8 mouse cellular contexts compared by ENCODE assay signal in the genomic region with DNA sequence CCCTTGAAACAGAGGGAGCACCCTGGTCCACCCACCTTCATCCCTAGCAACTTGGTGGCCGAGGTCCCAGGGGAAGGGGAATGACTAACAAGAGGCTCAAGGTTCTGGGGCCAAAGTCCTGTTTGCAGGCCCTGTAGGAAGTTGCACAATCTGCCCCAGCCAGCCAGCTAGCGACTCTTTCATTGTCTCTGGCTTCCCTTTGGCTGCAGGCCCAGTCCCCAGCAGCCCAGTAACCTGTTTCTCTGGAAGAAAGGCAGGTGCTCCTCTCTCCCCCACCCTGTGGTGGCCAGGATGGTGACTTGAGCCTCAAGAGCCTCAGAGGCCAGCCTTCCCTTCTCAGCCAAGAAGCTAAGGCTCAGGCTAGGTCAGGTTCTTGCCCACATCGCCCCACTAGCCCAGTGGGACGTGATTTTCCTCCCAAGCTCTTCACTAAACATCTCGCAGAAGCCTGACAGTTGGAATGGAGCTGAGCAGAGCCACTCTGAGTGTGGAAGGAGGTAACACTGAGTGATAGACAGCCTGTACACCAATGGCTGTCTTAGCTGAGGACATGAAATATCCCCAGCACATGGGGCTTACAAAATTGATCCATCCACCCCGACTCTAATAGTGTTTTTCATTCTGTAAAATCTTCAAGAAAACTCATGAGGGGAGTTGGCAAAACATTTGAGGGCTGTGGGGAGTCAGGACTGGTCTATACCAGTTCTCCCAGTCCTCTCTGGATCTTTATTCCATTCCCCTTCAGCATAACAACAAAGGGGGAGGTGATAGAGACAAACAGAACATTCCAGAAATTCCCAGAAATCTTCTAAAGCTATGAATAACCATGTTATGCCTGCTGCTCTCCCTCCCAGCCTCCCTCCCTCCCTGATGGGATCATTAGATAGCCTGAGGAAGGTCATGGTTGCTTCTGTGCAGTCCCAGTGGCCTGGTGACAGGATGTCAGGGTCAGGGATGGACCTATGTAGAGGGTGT. TPM values are rescaled to one million over a fixed set of nuclear protein-coding genes. Genes with fewer than 3 reads are reported as not detected.
DNase-seq lines count a peak whose midpoint lies in the region; ATAC-seq and TF ChIP-seq lines count a peak whose summit lies in the region.

No protein-coding gene starts in this region.

- TF ChIP-seq CTCF in midbrain, postnatal 0 days (IDR thresholded peaks at IDR 0.05) = no peak
- no peak for TF ChIP-seq CTCF in cerebellum, adult 2 months (IDR thresholded peaks at IDR 0.05; ENCODE audit: borderline replicate concordance, insufficient read depth, low read depth, low read length)

- no peak for ATAC-seq in midbrain, postnatal 0 days (ENCODE audit: low FRiP score)
- no peak for ATAC-seq in midbrain, embryonic 13.5 days
- ATAC-seq in forebrain, embryonic 16.5 days = no peak

- H3K27me3 ChIP-seq in midbrain, postnatal 0 days (ENCODE audit: insufficient read depth, low read length) = no peaks in the 10 kb centered on the region
- H3K27me3 ChIP-seq in midbrain, embryonic 13.5 days = no peaks in the 10 kb centered on the region
- H3K27me3 ChIP-seq in cerebellum, adult 2 months (ENCODE audit: control insufficient read depth, insufficient read depth, low read length) = no peaks in the 10 kb centered on the region
- no peaks in the 10 kb centered on the region for H3K27me3 ChIP-seq in forebrain, embryonic 16.5 days (replicated peaks; ENCODE audit: control insufficient read depth, insufficient read depth, low read length)

- 72% methylated on average over 6 of the region's 6 CpGs for WGBS in midbrain, postnatal 0 days
- WGBS in midbrain, embryonic 13.5 days = 78% methylated on average over 6 of the region's 6 CpGs
- 29% methylated on average over 6 of the region's 6 CpGs for WGBS in cerebellum, adult 2 months
- WGBS in forebrain, embryonic 16.5 days = 64% methylated on average over 6 of the region's 6 CpGs

- no peaks in the 10 kb centered on the region for H3K4me1 ChIP-seq in midbrain, postnatal 0 days (ENCODE audit: insufficient read depth, low read length)
- H3K4me1 ChIP-seq in midbrain, embryonic 13.5 days (replicated peaks) = no peaks in the 10 kb centered on the region
- peaks cover 7% of the 10 kb centered on the region for H3K4me1 ChIP-seq in cerebellum, adult 2 months (ENCODE audit: control insufficient read depth, insufficient read depth, low read length)
- no peaks in the 10 kb centered on the region for H3K4me1 ChIP-seq in forebrain, embryonic 16.5 days (replicated peaks; ENCODE audit: control insufficient read depth, insufficient read depth, low read length)

- no peak for TF ChIP-seq POLR2A in cerebellum, adult 2 months (IDR thresholded peaks at IDR 0.05; ENCODE audit: borderline replicate concordance, insufficient read depth, low read length)

- no peaks in the 10 kb centered on the region for H3K36me3 ChIP-seq in midbrain, postnatal 0 days (ENCODE audit: insufficient read depth, low read length)
- H3K36me3 ChIP-seq in midbrain, embryonic 13.5 days = no peaks in the 10 kb centered on the region
- H3K36me3 ChIP-seq in forebrain, embryonic 16.5 days (ENCODE audit: control insufficient read depth, insufficient read depth) = no peaks in the 10 kb centered on the region

- no peaks in the 10 kb centered on the region for H3K9me3 ChIP-seq in midbrain, postnatal 0 days (ENCODE audit: low read length)
- H3K9me3 ChIP-seq in midbrain, embryonic 13.5 days = no peaks in the 10 kb centered on the region; the same call in 1 of the 2 replicates
- H3K9me3 ChIP-seq in forebrain, embryonic 16.5 days (ENCODE audit: control insufficient read depth, low read length) = no peaks in the 10 kb centered on the region

- H3K27ac ChIP-seq in midbrain, postnatal 0 days (ENCODE audit: low read depth, low read length) = no peak overlapping the region
- no peak overlapping the region for H3K27ac ChIP-seq in midbrain, embryonic 13.5 days
- H3K27ac ChIP-seq in cerebellum, adult 2 months (ENCODE audit: insufficient read depth, low read length) = no peak overlapping the region
- no peak overlapping the region for H3K27ac ChIP-seq in forebrain, embryonic 16.5 days (ENCODE audit: low read length)

- no peak overlapping the region for H3K4me3 ChIP-seq in midbrain, postnatal 0 days (ENCODE audit: low read depth, low read length)
- H3K4me3 ChIP-seq in midbrain, embryonic 13.5 days (replicated peaks) = no peak overlapping the region
- H3K4me3 ChIP-seq in cerebellum, adult 2 months (replicated peaks; ENCODE audit: insufficient read depth, low read depth, low read length) = no peak overlapping the region
- H3K4me3 ChIP-seq in forebrain, embryonic 16.5 days (replicated peaks; ENCODE audit: low read length) = no peak overlapping the region

- no peak overlapping the region for H3K4me2 ChIP-seq in midbrain, postnatal 0 days (ENCODE audit: low read depth, low read length, poor library complexity, severe bottlenecking)
- H3K4me2 ChIP-seq in midbrain, embryonic 13.5 days (replicated peaks) = no peak overlapping the region
- H3K4me2 ChIP-seq in forebrain, embryonic 16.5 days (ENCODE audit: low read length) = no peak overlapping the region

- H3K9ac ChIP-seq in midbrain, postnatal 0 days (replicated peaks; ENCODE audit: low read length, poor library complexity, severe bottlenecking) = no peak overlapping the region
- H3K9ac ChIP-seq in midbrain, embryonic 13.5 days (replicated peaks) = no peak overlapping the region
- H3K9ac ChIP-seq in forebrain, embryonic 16.5 days (replicated peaks; ENCODE audit: low read depth, low read length) = no peak overlapping the region

- DNase-seq in midbrain, postnatal 0 days (ENCODE audit: low spot score) = peak; percentile 11
- peak; percentile 75 to 85 for DNase-seq in cerebellum, adult 2 months
- DNase-seq in heart, adult 8-10 months (ENCODE audit: low spot score) = peak; percentile 85
- DNase-seq in kidney, postnatal 14 days = peak; percentile 93
- peak; percentile 89 for DNase-seq in lung, postnatal 10 days
- DNase-seq in urinary bladder, postnatal 4 days (ENCODE audit: low spot score in 2 of 2) = peak; percentile 57 to 70

RNA-seq across cellular contexts. Expression of a gene that starts 25.2 kb away (rescaled TPM):
- 21.8 and 22.8 TPM in 2 replicates for total RNA-seq in midbrain, postnatal 0 days (2014; rRNA removed)
- 56.0 and 62.8 TPM in 2 replicates for polyA plus RNA-seq in midbrain, postnatal 0 days (2015; fragmentation: Nextera tagmentation; extraction: Ambion mirVana)
- polyA plus RNA-seq in midbrain, embryonic 13.5 days (2015; fragmentation: Nextera tagmentation; extraction: Ambion mirVana) = 63.2 and 72.9 TPM in 2 replicates
- 26.8 and 28.0 TPM in 2 replicates for polyA plus RNA-seq in cerebellum, adult 2 months (2012; rRNA removed)
- total RNA-seq in heart, adult 8-10 months (2022) = 1 to 10 TPM; 2.3 to 5.0 (median 2.7) TPM
- polyA plus RNA-seq in forebrain, embryonic 16.5 days (2015; fragmentation: Nextera tagmentation; extraction: Ambion mirVana) = 87.6 and 105 TPM in 2 replicates

Comparison
In these comparisons a context has a peak if more than half of its experiments do, and no peak if none do; other contexts are left out.
1. DNase-seq: peak in every context shown above with its lines; median percentile 93 in kidney, postnatal 14 days; 89 in lung, postnatal 10 days; 85 in heart, adult 8-10 months; 80 in cerebellum, adult 2 months; 64 in urinary bladder, postnatal 4 days; 11 in midbrain, postnatal 0 days.